Mouse (Mus musculus): ENCODE results near the gene Aqp5. TPM values are rescaled to one million over a fixed set of nuclear protein-coding genes. Genes with fewer than 3 reads are reported as not detected.

Gene Aqp5
- polyA plus RNA-seq, 1 experiment from 2014 or later: 0.27 TPM

DNA sequence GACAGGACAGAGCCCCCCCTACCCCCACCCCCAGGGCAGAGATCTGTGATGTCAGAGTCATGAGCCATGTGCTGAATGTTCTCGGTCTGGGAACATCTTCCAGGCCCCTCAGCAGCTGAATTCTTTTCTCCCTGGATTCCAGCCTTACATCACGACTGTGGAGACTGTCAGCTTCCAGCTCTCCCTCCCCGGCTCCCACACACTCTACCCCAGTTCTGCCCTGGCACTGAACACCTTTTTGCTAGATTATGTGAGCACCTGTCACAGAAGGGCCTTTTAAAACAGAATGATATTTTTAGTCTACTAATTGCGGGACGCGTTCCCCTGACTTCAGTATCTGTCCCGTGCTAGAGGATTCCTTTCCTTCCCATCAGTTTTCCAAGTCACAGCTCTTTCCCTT lies 21.0 kb downstream of the Aqp5 start:
- no peaks in the 10 kb centered on the region for H3K9me3 ChIP-seq (ENCODE audit: control insufficient read depth, low read length)
- no peak for ATAC-seq (ENCODE audit: low FRiP score, low TSS enrichment)

DNA sequence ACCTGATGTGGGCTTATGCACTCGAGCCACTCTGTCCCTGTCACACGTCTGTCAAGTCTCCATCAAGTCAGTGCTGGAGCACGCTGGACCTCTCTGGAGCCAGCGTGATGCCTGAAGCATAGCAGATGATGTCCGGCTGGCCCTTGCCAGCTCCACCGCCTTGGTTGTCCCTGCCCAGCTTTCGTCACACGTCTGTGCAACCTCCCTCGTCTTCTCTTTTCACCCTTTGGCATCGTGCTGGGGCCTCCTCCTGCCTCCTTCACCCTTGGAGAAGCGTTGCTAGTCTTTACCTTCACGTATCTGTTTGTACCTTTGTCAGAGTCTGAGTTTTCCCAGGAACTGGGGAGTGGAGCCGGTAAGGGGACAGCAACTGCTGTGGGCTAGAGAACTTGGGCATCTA lies 23.7 kb downstream of the Aqp5 start:
- H3K27me3 ChIP-seq (ENCODE audit: control insufficient read depth, insufficient read depth, low read length): no peaks in the 10 kb centered on the region
- H3K4me3 ChIP-seq (ENCODE audit: low read length): no peak overlapping the region
- H3K9me3 ChIP-seq (ENCODE audit: control insufficient read depth, low read length): no peaks in the 10 kb centered on the region
- no peak for ATAC-seq (ENCODE audit: low FRiP score, low TSS enrichment)
- peaks cover 5% of the 10 kb centered on the region; the same call in 1 of the 2 replicates for H3K4me1 ChIP-seq (ENCODE audit: control insufficient read depth, insufficient read depth, low read length)
- H3K27ac ChIP-seq (ENCODE audit: low read depth, low read length): no peak overlapping the region
- 73% methylated on average over 13 of the region's 13 CpGs for WGBS
- no peak overlapping the region for H3K4me2 ChIP-seq (replicated peaks; ENCODE audit: low read depth, low read length)
- H3K36me3 ChIP-seq (ENCODE audit: control insufficient read depth, insufficient read depth, low read length): no peaks in the 10 kb centered on the region
- no peak overlapping the region for H3K9ac ChIP-seq (ENCODE audit: low read depth, low read length)

More for the DNA sequence above, 21.0 kb downstream of the Aqp5 start:
- H3K27ac ChIP-seq (ENCODE audit: low read depth, low read length): no peak overlapping the region
- no peak overlapping the region for H3K4me3 ChIP-seq (ENCODE audit: low read length)
- H3K9ac ChIP-seq (ENCODE audit: low read depth, low read length): no peak overlapping the region
- WGBS: 62% methylated on average over 7 of the region's 7 CpGs
- no peaks in the 10 kb centered on the region for H3K36me3 ChIP-seq (ENCODE audit: control insufficient read depth, insufficient read depth, low read length)
- H3K27me3 ChIP-seq (ENCODE audit: control insufficient read depth, insufficient read depth, low read length): no peaks in the 10 kb centered on the region
- H3K4me2 ChIP-seq (replicated peaks; ENCODE audit: low read depth, low read length): no peak overlapping the region
- peaks cover 17% of the 10 kb centered on the region for H3K4me1 ChIP-seq (ENCODE audit: control insufficient read depth, insufficient read depth, low read length)

DNA sequence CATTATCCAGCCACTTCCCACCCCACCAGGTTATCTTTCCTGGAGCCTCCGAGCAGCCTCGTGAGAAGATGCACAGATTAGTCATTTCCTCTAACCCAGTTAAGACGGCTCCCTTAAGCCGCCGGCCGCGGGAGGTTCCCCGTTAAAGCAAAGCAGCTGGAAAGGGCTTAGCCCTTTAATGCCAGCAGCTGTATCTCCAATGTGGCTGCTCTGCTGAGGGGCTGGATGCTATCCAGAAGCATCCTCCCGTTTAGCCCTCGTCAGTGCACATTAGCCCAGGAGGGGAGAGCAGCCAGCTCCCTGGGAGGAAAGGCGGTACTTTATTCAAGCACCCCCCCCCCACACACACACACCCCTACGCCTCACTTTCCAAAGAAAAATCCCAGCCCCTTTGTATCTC lies 24.2 kb downstream of the Aqp5 start:
- Histone ChIP-seq H3K27me3 (ENCODE audit: control insufficient read depth, insufficient read depth, low read length) (no peaks in the 10 kb centered on the region), H3K4me1 (ENCODE audit: control insufficient read depth, insufficient read depth, low read length) (peaks cover 5% of the 10 kb centered on the region; the same call in 1 of the 2 replicates), H3K4me3 (ENCODE audit: low read length) (no peak overlapping the region), H3K4me2 (replicated peaks; ENCODE audit: low read depth, low read length) (no peak overlapping the region), H3K36me3 (ENCODE audit: control insufficient read depth, insufficient read depth, low read length) (0 out of 2 replicates have a peak, but pooled peaks cover 2% of the 10 kb centered on the region), H3K27ac (ENCODE audit: low read depth, low read length) (no peak overlapping the region), H3K9ac (ENCODE audit: low read depth, low read length) (no peak overlapping the region), H3K9me3 (ENCODE audit: control insufficient read depth, low read length) (no peaks in the 10 kb centered on the region)
- peak; percentile 46; the same call in 1 of the 2 replicates for ATAC-seq (ENCODE audit: low FRiP score, low TSS enrichment)
- WGBS: 6% methylated on average over 12 of the region's 12 CpGs

DNA sequence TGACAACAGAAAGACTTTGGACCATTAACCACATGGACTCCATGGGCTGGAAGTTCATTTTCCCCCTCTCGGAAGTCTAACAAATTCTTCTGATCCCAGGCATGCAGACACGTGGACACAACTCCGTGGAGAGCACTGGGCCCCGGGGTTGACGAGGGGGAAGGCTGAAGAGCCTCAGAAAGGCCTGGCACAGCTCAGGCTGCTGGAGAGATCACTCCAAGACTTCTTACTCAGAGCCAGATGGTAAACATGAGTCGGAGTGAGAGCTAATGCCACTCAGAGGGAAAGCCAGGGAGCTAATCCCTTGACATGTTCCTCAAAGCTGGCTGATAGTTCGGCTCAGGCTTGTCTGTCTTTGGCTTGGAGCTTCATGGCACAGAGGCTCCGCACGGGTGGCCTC lies 24.7 kb downstream of the Aqp5 start:
- Histone ChIP-seq H3K27ac (ENCODE audit: low read depth, low read length) (no peak overlapping the region; the same call in 1 of the 2 replicates), H3K4me2 (replicated peaks; ENCODE audit: low read depth, low read length) (no peak overlapping the region), H3K4me3 (ENCODE audit: low read length) (no peak overlapping the region), H3K36me3 (ENCODE audit: control insufficient read depth, insufficient read depth, low read length) (peaks cover 4% of the 10 kb centered on the region; the same call in 1 of the 2 replicates), H3K27me3 (ENCODE audit: control insufficient read depth, insufficient read depth, low read length) (no peaks in the 10 kb centered on the region), H3K9me3 (ENCODE audit: control insufficient read depth, low read length) (no peaks in the 10 kb centered on the region), H3K4me1 (ENCODE audit: control insufficient read depth, insufficient read depth, low read length) (peaks cover 5% of the 10 kb centered on the region; the same call in 1 of the 2 replicates), H3K9ac (ENCODE audit: low read depth, low read length) (no peak overlapping the region)
- 44% methylated on average over 9 of the region's 9 CpGs for WGBS
- ATAC-seq (ENCODE audit: low FRiP score, low TSS enrichment): no peak

DNA sequence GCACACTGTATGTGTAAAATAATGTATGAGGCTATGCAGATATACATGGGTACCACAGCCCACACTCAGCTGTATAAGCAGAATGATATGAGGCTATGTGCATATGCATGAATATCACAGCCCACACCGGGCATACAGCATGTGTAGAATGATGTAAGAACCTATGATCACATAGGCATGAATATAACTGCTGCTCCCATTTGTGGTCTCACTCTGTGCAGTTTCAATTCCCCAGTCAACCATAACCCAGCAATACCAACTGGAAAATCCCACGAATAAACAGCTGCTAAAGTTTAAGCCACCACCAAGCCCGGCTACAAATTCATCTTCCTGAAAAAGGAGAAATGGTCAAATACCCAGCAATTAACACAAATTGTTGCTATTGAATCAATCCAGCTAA lies 28.0 kb downstream of the Aqp5 start:
- WGBS: 87% methylated on average over 3 of the region's 3 CpGs
- ATAC-seq (ENCODE audit: low FRiP score, low TSS enrichment): no peak
- H3K4me2 ChIP-seq (replicated peaks; ENCODE audit: low read depth, low read length): no peak overlapping the region

DNA sequence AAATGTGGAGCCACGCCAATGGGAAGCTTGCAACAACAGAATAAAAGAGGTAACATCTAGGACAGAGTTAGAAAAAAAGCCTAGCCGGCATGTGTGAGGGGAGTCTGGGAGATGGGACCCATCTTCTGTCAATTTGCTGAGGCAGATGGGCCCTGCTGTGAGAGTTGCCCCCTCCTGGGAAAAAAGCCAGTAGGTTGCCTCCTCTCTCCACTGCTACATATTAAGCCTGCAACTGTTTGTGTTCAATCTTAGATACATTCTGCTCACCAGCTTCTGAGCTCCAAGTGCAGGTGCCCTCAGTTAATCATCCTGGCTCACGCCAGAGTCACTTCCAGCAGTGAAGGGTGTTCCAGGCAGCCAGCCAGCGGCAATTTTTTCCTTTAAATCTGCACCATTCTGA lies 29.2 kb downstream of the Aqp5 start:
- H3K4me2 ChIP-seq (replicated peaks; ENCODE audit: low read depth, low read length): no peak overlapping the region
- no peak overlapping the region for H3K27ac ChIP-seq (ENCODE audit: low read depth, low read length)
- ATAC-seq (ENCODE audit: low FRiP score, low TSS enrichment): no peak
- no peak overlapping the region for H3K9ac ChIP-seq (ENCODE audit: low read depth, low read length)
- no peaks in the 10 kb centered on the region for H3K9me3 ChIP-seq (ENCODE audit: control insufficient read depth, low read length)
- H3K4me3 ChIP-seq (ENCODE audit: low read length): no peak overlapping the region
- no peaks in the 10 kb centered on the region for H3K27me3 ChIP-seq (ENCODE audit: control insufficient read depth, insufficient read depth, low read length)
- peaks cover 5% of the 10 kb centered on the region; the same call in 1 of the 2 replicates for H3K4me1 ChIP-seq (ENCODE audit: control insufficient read depth, insufficient read depth, low read length)
- H3K36me3 ChIP-seq (ENCODE audit: control insufficient read depth, insufficient read depth, low read length): peaks cover 43% of the 10 kb centered on the region
- 83% methylated on average over 4 of the region's 4 CpGs for WGBS

More for the DNA sequence above, 28.0 kb downstream of the Aqp5 start:
- Histone ChIP-seq H3K27me3 (ENCODE audit: control insufficient read depth, insufficient read depth, low read length) (no peaks in the 10 kb centered on the region), H3K9me3 (ENCODE audit: control insufficient read depth, low read length) (no peaks in the 10 kb centered on the region), H3K4me3 (ENCODE audit: low read length) (no peak overlapping the region), H3K27ac (ENCODE audit: low read depth, low read length) (no peak overlapping the region), H3K4me1 (ENCODE audit: control insufficient read depth, insufficient read depth, low read length) (peaks cover 5% of the 10 kb centered on the region; the same call in 1 of the 2 replicates), H3K36me3 (ENCODE audit: control insufficient read depth, insufficient read depth, low read length) (peaks cover 31% of the 10 kb centered on the region), H3K9ac (ENCODE audit: low read depth, low read length) (no peak overlapping the region)

DNA sequence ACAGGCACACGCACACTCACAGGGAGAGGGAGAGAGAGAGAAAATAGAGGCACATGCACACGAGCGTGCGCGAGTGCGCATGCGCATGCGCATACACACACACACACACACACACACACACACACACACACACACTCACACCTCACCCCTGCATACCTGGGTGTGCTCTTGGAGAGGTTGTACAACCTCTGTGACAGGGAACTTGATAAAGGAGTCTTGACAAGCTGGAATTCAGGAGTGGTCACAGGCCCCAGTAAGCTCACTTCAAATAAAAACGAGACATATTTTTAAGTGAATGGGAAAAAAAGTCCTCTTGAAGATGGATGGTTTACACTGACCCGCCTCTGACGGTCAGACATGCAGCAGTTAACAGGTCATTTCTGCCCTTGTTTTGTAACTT lies 31.5 kb downstream of the Aqp5 start:
- Histone ChIP-seq H3K4me1 (ENCODE audit: control insufficient read depth, insufficient read depth, low read length) (no peaks in the 10 kb centered on the region), H3K4me3 (ENCODE audit: low read length) (no peak overlapping the region), H3K27ac (ENCODE audit: low read depth, low read length) (no peak overlapping the region), H3K9ac (ENCODE audit: low read depth, low read length) (no peak overlapping the region), H3K4me2 (replicated peaks; ENCODE audit: low read depth, low read length) (no peak overlapping the region), H3K36me3 (ENCODE audit: control insufficient read depth, insufficient read depth, low read length) (peaks cover 65% of the 10 kb centered on the region), H3K9me3 (ENCODE audit: control insufficient read depth, low read length) (no peaks in the 10 kb centered on the region), H3K27me3 (ENCODE audit: control insufficient read depth, insufficient read depth, low read length) (no peaks in the 10 kb centered on the region)
- no peak for ATAC-seq (ENCODE audit: low FRiP score, low TSS enrichment)
- WGBS: 85% methylated on average over 9 of the region's 11 CpGs

DNA sequence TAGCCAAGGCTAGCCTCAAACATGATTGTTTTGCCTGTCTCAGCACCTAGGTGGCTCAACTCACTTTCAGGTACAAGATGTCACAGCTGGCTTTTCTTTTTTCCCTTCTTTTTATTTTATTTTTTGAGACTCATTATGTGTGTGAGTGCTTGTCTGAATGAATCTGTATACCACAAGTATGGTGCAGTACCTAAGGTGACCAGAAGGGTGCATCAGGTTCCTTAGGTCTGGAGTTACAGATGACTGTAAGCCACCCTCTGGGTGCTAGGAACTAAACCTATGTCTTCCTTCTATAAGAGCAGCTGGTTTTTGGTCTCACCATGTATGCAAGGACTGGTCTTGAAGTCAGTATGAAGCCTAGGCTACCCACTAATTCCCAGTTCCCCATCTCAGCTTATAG lies 41.0 kb downstream of the Aqp5 start:
- Histone ChIP-seq H3K27me3 (ENCODE audit: control insufficient read depth, insufficient read depth, low read length) (no peaks in the 10 kb centered on the region), H3K4me2 (replicated peaks; ENCODE audit: low read depth, low read length) (no peak overlapping the region), H3K9me3 (ENCODE audit: control insufficient read depth, low read length) (no peaks in the 10 kb centered on the region; the same call in 1 of the 2 replicates), H3K36me3 (ENCODE audit: control insufficient read depth, insufficient read depth, low read length) (peaks cover 92% of the 10 kb centered on the region), H3K4me1 (ENCODE audit: control insufficient read depth, insufficient read depth, low read length) (no peaks in the 10 kb centered on the region), H3K27ac (ENCODE audit: low read depth, low read length) (no peak overlapping the region), H3K4me3 (ENCODE audit: low read length) (no peak overlapping the region), H3K9ac (ENCODE audit: low read depth, low read length) (no peak overlapping the region)
- ATAC-seq (ENCODE audit: low FRiP score, low TSS enrichment): no peak

DNA sequence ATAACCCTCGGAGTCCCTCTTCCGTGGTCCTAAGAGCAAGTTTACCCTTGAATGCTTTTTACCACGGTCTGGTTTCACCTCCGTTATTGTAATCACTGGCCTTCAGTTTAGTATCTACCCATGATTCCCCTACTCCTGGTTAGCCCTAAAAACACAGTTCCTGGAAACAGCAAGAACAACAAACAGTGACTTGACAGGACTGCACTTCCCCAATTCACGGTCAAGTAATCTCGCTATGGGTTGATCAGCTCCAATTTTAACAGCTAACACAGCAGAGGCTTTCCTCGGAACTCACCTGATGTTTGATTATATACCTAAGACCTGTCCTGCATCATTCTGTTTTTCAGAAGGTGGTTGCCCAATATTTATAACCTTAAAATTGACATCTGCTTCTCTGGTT lies 44.1 kb downstream of the Aqp5 start:
- Histone ChIP-seq H3K4me2 (replicated peaks; ENCODE audit: low read depth, low read length) (no peak overlapping the region), H3K27ac (ENCODE audit: low read depth, low read length) (no peak overlapping the region), H3K9ac (ENCODE audit: low read depth, low read length) (no peak overlapping the region), H3K36me3 (ENCODE audit: control insufficient read depth, insufficient read depth, low read length) (peaks cover 93% of the 10 kb centered on the region), H3K27me3 (ENCODE audit: control insufficient read depth, insufficient read depth, low read length) (no peaks in the 10 kb centered on the region), H3K9me3 (ENCODE audit: control insufficient read depth, low read length) (no peaks in the 10 kb centered on the region; the same call in 1 of the 2 replicates), H3K4me1 (ENCODE audit: control insufficient read depth, insufficient read depth, low read length) (no peaks in the 10 kb centered on the region), H3K4me3 (ENCODE audit: low read length) (no peak overlapping the region)
- ATAC-seq (ENCODE audit: low FRiP score, low TSS enrichment): no peak
- 89% methylated on average over 7 of the region's 7 CpGs for WGBS
